Mouse (Mus musculus) heart, adult 2 months (tissue): Measurements from ENCODE around the gene Lgr5. TPM values are rescaled to one million over a fixed set of nuclear protein-coding genes. Genes with fewer than 3 reads are reported as not detected.

Experiments used
- DNase-seq, 2 experiments: peaks; one replicate each; pipeline ENCODE4 v3.0.0; 2021
- H3K27ac ChIP-seq: fragments of 200-600 bp; 2 replicates; pipeline ENCODE4 v1.8.1; 2022
- H3K27me3 ChIP-seq: fragments of 200-500 bp; 2 replicates; pipeline ENCODE4 v1.6.1; 2012; ENCODE audit warnings: mild to moderate bottlenecking, low read length, inconsistent platforms, mixed read lengths; ENCODE audit not compliant: control insufficient read depth, insufficient read depth
- H3K36me3 ChIP-seq: fragments of 200-500 bp; 2 replicates; pipeline ENCODE4 v1.6.1; 2012; ENCODE audit warnings: low read length, inconsistent platforms; ENCODE audit not compliant: control insufficient read depth, insufficient read depth
- H3K4me1 ChIP-seq: fragments of 200-500 bp; 2 replicates; pipeline ENCODE4 v1.6.1; 2011; ENCODE audit warnings: low read length; ENCODE audit not compliant: control insufficient read depth, insufficient read depth
- H3K4me3 ChIP-seq: fragments of 200-600 bp; 2 replicates; pipeline ENCODE4 v1.8.1; 2022
- H3K79me2 ChIP-seq: fragments of 200-500 bp; replicated peaks from 2 replicates; pipeline ENCODE4 v1.6.1; 2012; ENCODE audit warnings: mild to moderate bottlenecking, inconsistent platforms, low read length, moderate library complexity, mixed read lengths; ENCODE audit not compliant: control insufficient read depth, insufficient read depth
- H3K9ac ChIP-seq: fragments of 200-500 bp; 2 replicates; pipeline ENCODE4 v1.6.1; 2012; ENCODE audit warnings: low read depth, mild to moderate bottlenecking, control low read depth, inconsistent platforms, low read length, mixed read lengths
- CTCF ChIP-seq: fragments of 200-600 bp; IDR thresholded peaks from 2 replicates; pipeline ENCODE4 v1.8.1; 2022; ENCODE audit warnings: antibody characterized with exemption, mild to moderate bottlenecking, moderate library complexity
- EP300 ChIP-seq: fragments of 200-500 bp; IDR thresholded peaks from 2 replicates; pipeline ENCODE4 v1.6.1; 2011; ENCODE audit warnings: low read depth, low read length, control low read depth; ENCODE audit not compliant: insufficient read depth
- POLR2A ChIP-seq: fragments of 200-500 bp; IDR thresholded peaks from 2 replicates; pipeline ENCODE4 v1.6.1; 2011; ENCODE audit warnings: mild to moderate bottlenecking, low read depth, low read length, control low read depth; ENCODE audit not compliant: insufficient read depth
- WGBS: fragments of 180-500 bp; shearing (Covaris S2); methylation state at CpG from one replicate; pipeline ENCODE4 v1.1.7; 2018; 5-methylcytosine and 5-hydroxymethylcytosine counted together
- intact Hi-C: fragments of 180-260 bp; cut with DNase I; formaldehyde crosslinking; loops from one replicate; pipeline ENCODE4 v1.15.1; 2025
- polyA plus RNA-seq: library from polyadenylated mRNA; depleted of rRNA; stranded (reverse); fragments of >200 nt; gene quantifications from 2 replicates; pipeline ENCODE4 v1.2.3, GENCODE M21; 2012
- total RNA-seq, 2 experiments: library from RNA; stranded (reverse); gene quantifications; 2 replicates each; pipeline ENCODE4 v1.2.3; 2021

The Lgr5 gene
- total and polyA plus RNA-seq, 3 experiments: 0.05 to 0.25 TPM; not detected in 1

GRCm38 (mm10) chr10:115478441-115479141 lies 109.0 kb downstream of the Lgr5 start:
- Histone ChIP-seq H3K79me2 (no peaks in the 10 kb centered on the region), H3K36me3 (no peaks in the 10 kb centered on the region), H3K4me3 (peak overlapping the region; percentile 5; the same call in 1 of the 2 replicates), H3K27ac (no peak overlapping the region), H3K27me3 (no peaks in the 10 kb centered on the region), H3K9ac (no peak overlapping the region), H3K4me1 (peaks cover 3% of the 10 kb centered on the region; the same call in 1 of the 2 replicates)
- TF ChIP-seq POLR2A: no peak
- TF ChIP-seq CTCF: no peak
- TF ChIP-seq EP300: no peak
- 19% methylated on average over 20 of the region's 20 CpGs for WGBS
- intact Hi-C loops: no loop called here
- DNase-seq: no peak

DNA sequence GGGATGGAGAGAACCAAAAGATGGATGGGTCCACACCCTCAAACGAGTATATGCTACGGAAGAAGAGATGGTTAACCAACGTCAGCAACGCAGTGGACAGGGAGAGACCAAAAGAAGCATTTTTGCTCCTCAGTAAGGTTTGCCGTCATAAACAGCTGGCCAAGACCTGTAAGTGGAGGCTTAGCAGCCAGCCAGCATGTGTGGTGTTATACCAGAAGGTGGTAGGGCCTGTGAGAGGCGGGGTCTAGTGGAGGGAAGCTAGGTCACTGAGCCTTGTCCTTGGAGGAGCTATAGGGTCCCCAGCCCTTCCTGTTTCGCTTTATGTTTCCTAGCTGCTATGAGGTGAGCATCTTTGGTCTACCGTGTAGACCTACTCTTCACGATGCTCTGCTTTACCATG lies 111.1 kb downstream of the Lgr5 start:
- Histone ChIP-seq H3K79me2 (no peaks in the 10 kb centered on the region), H3K27me3 (no peaks in the 10 kb centered on the region), H3K36me3 (no peaks in the 10 kb centered on the region), H3K4me3 (no peak overlapping the region), H3K9ac (no peak overlapping the region), H3K4me1 (peaks cover 3% of the 10 kb centered on the region; the same call in 1 of the 2 replicates), H3K27ac (no peak overlapping the region)
- 90% methylated on average over 9 of the region's 9 CpGs for WGBS
- no peak for TF ChIP-seq CTCF
- TF ChIP-seq POLR2A: no peak
- no peak for TF ChIP-seq EP300
- intact Hi-C loops: no loop called here
- DNase-seq: no peak

- intact Hi-C loops: no loop called here
- Histone ChIP-seq H3K27me3 (no peaks in the 10 kb centered on the region), H3K4me1 (peaks cover 3% of the 10 kb centered on the region; the same call in 1 of the 2 replicates), H3K27ac (no peak overlapping the region), H3K4me3 (no peak overlapping the region), H3K9ac (no peak overlapping the region), H3K79me2 (no peaks in the 10 kb centered on the region), H3K36me3 (no peaks in the 10 kb centered on the region)
- 70% methylated on average over 7 of the region's 7 CpGs for WGBS
- TF ChIP-seq CTCF: no peak
- TF ChIP-seq POLR2A: no peak
- no peak for TF ChIP-seq EP300
- DNase-seq: no peak
These were observed 112.5 kb downstream of the Lgr5 start for GRCm38 (mm10) chr10:115475000-115475550.

DNA sequence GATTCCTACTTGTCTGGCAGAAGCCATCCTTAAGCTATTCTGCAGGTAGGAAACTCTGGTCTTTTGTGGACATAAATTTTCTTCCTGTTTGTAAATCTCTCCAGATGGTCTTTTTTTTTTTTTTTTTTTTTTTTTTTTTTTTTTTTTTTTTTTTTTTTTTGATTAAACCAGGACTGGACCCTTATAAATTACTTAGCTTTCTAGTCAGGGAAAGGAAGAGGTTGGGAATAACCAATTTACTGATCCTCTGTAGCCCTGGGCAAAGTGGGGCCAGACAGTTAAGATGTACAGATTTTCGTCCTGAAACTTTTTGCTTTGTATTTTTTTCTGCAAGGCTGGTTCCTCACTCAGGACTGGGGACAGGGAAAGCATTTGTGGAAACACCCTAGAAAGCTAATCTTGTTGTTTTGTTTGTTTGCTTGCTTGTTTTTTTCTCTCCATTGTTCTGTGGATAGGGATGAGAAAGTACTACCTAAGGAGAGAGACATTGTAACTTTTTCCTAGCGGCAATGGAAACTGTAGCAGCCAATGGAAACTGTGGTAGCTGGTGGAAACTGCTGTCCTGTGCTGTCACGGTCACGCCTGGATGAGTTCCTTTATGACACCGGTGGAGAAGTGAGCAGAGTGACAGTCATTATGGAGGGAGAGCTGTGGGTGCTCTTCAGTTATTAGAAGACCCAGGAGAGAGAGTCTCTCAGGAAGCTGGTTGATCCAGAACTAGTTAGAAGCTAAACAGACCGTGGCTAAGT lies 114.2 kb downstream of the Lgr5 start:
- DNase-seq: no peak
- Histone ChIP-seq H3K27me3 (no peaks in the 10 kb centered on the region), H3K36me3 (no peaks in the 10 kb centered on the region), H3K4me1 (peaks cover 1% of the 10 kb centered on the region; the same call in 1 of the 2 replicates), H3K4me3 (no peak overlapping the region), H3K9ac (no peak overlapping the region), H3K79me2 (no peaks in the 10 kb centered on the region), H3K27ac (no peak overlapping the region)
- no peak for TF ChIP-seq POLR2A
- intact Hi-C loops: no loop called here
- WGBS: 75% methylated on average over 6 of the region's 6 CpGs

DNA sequence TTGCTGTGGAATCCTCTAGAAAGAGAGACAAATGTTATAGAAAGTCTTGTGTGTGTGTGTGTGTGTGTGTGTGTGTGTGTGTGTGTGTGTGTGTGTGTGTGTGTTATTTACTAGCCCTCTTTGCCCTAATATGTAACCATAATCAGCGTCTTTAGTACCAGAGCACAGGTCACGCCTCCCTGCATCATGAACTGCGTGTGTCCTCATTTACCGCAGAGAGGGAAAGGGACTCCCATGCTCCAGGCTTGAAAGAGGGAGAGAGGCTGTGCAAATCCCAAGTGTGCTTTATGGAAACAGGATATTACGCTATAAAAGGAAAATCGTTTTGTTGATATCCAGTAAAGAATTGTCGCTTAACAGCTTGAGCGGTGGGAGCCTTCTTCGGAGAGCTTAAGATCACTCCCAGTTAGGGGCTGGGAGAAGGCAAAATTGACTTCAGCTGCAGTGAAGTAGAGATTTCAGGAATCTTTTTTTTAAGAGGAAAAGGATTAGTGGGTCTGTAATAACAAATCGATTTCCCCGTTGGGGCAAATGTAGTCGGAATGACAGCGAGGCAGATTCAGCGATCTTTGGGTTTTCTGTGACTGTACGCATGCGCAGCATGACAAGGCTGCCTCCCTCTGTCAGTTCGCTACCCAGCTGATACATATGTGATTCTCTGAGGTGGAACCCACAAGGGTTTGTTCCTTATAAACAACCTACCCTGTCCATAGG lies 116.8 kb downstream of the Lgr5 start:
- DNase-seq: no peak

More for the DNA sequence above, 116.8 kb downstream of the Lgr5 start:
- Histone ChIP-seq H3K36me3 (no peaks in the 10 kb centered on the region), H3K27ac (no peak overlapping the region), H3K4me1 (no peaks in the 10 kb centered on the region), H3K79me2 (no peaks in the 10 kb centered on the region), H3K4me3 (peak overlapping the region; percentile 5; the same call in 1 of the 2 replicates), H3K9ac (no peak overlapping the region; the same call in 1 of the 2 replicates), H3K27me3 (no peaks in the 10 kb centered on the region)
- no peak for TF ChIP-seq CTCF
- no peak for TF ChIP-seq EP300
- TF ChIP-seq POLR2A: no peak
- intact Hi-C loops: no loop called here
- 33% methylated on average over 17 of the region's 17 CpGs for WGBS
